Mouse (Mus musculus): ENCODE measurements around the gene Trmt5.

DNA sequence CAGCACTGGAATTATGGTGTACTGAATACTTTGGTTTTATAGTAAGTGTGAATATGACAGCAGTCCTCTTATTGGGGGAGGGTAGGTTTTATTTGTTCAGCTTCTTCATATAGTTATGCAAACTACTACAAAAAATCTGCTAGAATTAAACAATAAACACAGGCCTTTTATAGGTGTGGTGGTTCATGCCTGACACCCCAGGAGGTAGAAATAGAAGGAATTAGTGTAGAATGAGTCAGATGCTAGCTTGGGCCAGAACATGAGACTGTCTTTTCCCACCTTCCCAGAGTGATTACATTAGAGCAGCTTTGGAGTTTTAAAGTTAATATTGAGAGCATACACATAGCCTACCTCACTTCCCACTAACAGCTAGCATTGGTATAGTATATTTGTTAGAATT is 56.3 kb downstream of the Trmt5 start:
- TF ChIP-seq CTCF (IDR thresholded peaks at IDR 0.05; ENCODE audit: low read depth) (no peak), EP300 (IDR thresholded peaks at IDR 0.05; ENCODE audit: low read depth) (no peak)

Data from liver, embryonic 14.5 days (tissue).